Comparison of ENCODE assay signal across 8 mouse cellular contexts in the genomic region with DNA sequence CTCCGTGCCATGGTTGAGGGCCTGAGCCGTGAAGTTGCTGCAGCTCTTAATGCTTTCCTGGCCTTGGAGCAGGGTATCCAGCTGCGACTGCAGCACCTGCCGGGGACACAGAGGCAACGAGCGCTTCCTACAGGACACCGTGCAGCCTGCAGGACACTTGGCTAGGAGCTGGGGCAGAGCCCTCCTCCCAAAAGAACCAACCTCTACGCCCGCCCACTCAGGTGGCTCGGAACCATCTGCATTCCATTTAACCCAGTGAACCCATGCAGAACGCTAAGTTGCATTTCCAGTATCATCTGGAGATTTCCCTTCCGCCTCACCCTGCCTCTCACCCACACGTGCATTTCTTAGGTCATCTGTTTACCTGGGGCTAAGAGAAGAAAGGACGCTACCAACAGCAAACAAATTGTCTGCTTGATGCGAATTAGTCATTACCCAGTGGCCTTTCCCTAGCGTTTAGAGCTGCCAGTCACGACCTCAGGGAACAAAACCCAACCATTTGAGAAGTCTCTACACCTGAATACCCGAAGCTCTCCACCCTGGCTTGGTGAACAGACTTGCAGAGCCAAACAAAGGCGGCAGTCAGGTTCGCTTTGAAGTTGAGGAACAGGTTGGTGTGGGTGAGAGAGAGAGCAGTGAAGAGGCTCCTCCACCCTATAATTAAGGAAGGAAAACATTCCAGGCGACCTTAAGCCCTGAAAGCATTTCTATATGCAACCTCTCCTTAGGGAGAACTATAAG. TPM values are rescaled to one million over a fixed set of nuclear protein-coding genes. Genes with fewer than 3 reads are reported as not detected.
DNase-seq lines count a peak whose midpoint lies in the region; ATAC-seq and TF ChIP-seq lines count a peak whose summit lies in the region.
"Had no signal": no experiment of that assay in that cellular context is flagged by ENCODE, and none has a peak within 500 bp of the region (broad histone marks: within the 10 kb centered on the region; RNA-seq: fewer than 3 reads in every experiment).

No protein-coding gene starts in this region.

- H3K36me3 ChIP-seq in forebrain, postnatal 0 days (ENCODE audit: insufficient read depth): peaks cover 39% of the 10 kb centered on the region
- peaks cover 77% of the 10 kb centered on the region for H3K36me3 ChIP-seq in neural tube, embryonic 13.5 days

- no peak for TF ChIP-seq CTCF in forebrain, postnatal 0 days (IDR thresholded peaks at IDR 0.05; ENCODE audit: low read depth)

- H3K27ac ChIP-seq in forebrain, postnatal 0 days (ENCODE audit: low read depth, low read length): no peak overlapping the region
- 0 out of 2 replicates have a peak overlapping the region, but pooled peaks have one; percentile 38 for H3K27ac ChIP-seq in neural tube, embryonic 13.5 days (replicated peaks)

- no peak overlapping the region for H3K9ac ChIP-seq in forebrain, postnatal 0 days
- peak overlapping the region; percentile 43; the same call in 1 of the 2 replicates for H3K9ac ChIP-seq in neural tube, embryonic 13.5 days

- ATAC-seq in forebrain, postnatal 0 days: peak; percentile 36; the same call in 1 of the 2 replicates
- peak; percentile 24; the same call in 1 of the 2 replicates for ATAC-seq in neural tube, embryonic 13.5 days (ENCODE audit: low read depth)
- no peak for ATAC-seq in CD4-positive, CD25-positive, alpha-beta regulatory T cell, adult 4 months

- no peaks in the 10 kb centered on the region for H3K9me3 ChIP-seq in forebrain, postnatal 0 days (ENCODE audit: low read length)
- no peaks in the 10 kb centered on the region for H3K9me3 ChIP-seq in neural tube, embryonic 13.5 days

- WGBS in forebrain, postnatal 0 days: 57% methylated on average over 21 of the region's 21 CpGs
- 35% methylated on average over 21 of the region's 21 CpGs for WGBS in large intestine, adult 2 months
- 49% methylated on average over 21 of the region's 21 CpGs for WGBS in neural tube, embryonic 13.5 days

- H3K27me3 ChIP-seq in forebrain, postnatal 0 days (ENCODE audit: insufficient read depth, low read length): no peaks in the 10 kb centered on the region
- no peaks in the 10 kb centered on the region for H3K27me3 ChIP-seq in neural tube, embryonic 13.5 days

- no peaks in the 10 kb centered on the region for H3K4me1 ChIP-seq in forebrain, postnatal 0 days (ENCODE audit: insufficient read depth)
- H3K4me1 ChIP-seq in neural tube, embryonic 13.5 days (replicated peaks): peaks cover 18% of the 10 kb centered on the region

- H3K4me3 ChIP-seq in forebrain, postnatal 0 days (ENCODE audit: low read depth, low read length): no peak overlapping the region
- H3K4me3 ChIP-seq in neural tube, embryonic 13.5 days: 0 out of 2 replicates have a peak overlapping the region, but pooled peaks have one; percentile 1

- no peak overlapping the region for H3K4me2 ChIP-seq in forebrain, postnatal 0 days (ENCODE audit: low read depth)
- peak overlapping the region; percentile 34 for H3K4me2 ChIP-seq in neural tube, embryonic 13.5 days

- peak; percentile 15 for DNase-seq in thymus, postnatal 4 days
- no peak for DNase-seq in thymus, postnatal 10 days (ENCODE audit: low spot score in 2 of 2)
- peak; percentile 37 for DNase-seq in forebrain, postnatal 0 days
- peak; percentile 85 for DNase-seq in large intestine, adult 2 months (ENCODE audit: low read depth, low spot score)
- DNase-seq in right cerebral cortex, postnatal 14 days: no peak

RNA-seq across cellular contexts. Expression of a gene that starts 17.4 kb away (rescaled TPM):
- total RNA-seq in forebrain, postnatal 0 days (2014; rRNA removed): 0.29 TPM in 1 of 2 replicates, not detected in the other
- 0.33 and 2.1 TPM in 2 replicates for polyA plus RNA-seq in forebrain, postnatal 0 days (2015; fragmentation: Nextera tagmentation; extraction: Ambion mirVana)
- not detected in 2 replicates for polyA plus RNA-seq in large intestine, adult 2 months (2012; rRNA removed)
- polyA plus RNA-seq in neural tube, embryonic 13.5 days (2015; fragmentation: Nextera tagmentation; extraction: Ambion mirVana): 2.0 and 3.5 TPM in 2 replicates
- polyA plus RNA-seq in CD4-positive, CD25-positive, alpha-beta regulatory T cell, adult 4 months (2017; shearing (Covaris generic)): 1 to 10 TPM in 1 of 2 experiments, under 1 TPM in 1; 0.35 to 1.1 TPM
- polyA plus RNA-seq: brain, embryonic 14.5 days had no signal

RNA-seq across cellular contexts. Expression of a gene that starts 35.7 kb away (rescaled TPM):
- 2.1 and 3.0 TPM in 2 replicates for total RNA-seq in forebrain, postnatal 0 days (2014; rRNA removed)
- polyA plus RNA-seq in forebrain, postnatal 0 days (2015; fragmentation: Nextera tagmentation; extraction: Ambion mirVana): 2.4 and 2.5 TPM in 2 replicates
- polyA plus RNA-seq in large intestine, adult 2 months (2012; rRNA removed): 0.63 TPM in 2 replicates
- polyA plus RNA-seq in neural tube, embryonic 13.5 days (2015; fragmentation: Nextera tagmentation; extraction: Ambion mirVana): 2.2 and 2.8 TPM in 2 replicates
- 1 to 10 TPM in 1 of 2 experiments, not detected in 1; 2.9 TPM for polyA plus RNA-seq in CD4-positive, CD25-positive, alpha-beta regulatory T cell, adult 4 months (2017; shearing (Covaris generic))

Comparison
In these comparisons a context has a peak if more than half of its experiments do, and no peak if none do; other contexts are left out.
1. DNase-seq: peak in thymus, postnatal 4 days (single experiment), forebrain, postnatal 0 days (single experiment) and large intestine, adult 2 months (single experiment); none in thymus, postnatal 10 days (0 of 2) and right cerebral cortex, postnatal 14 days (single experiment).